Mouse (Mus musculus): Measurements from ENCODE around the gene Ndufs1. TPM values are rescaled to one million over a fixed set of nuclear protein-coding genes. Genes with fewer than 3 reads are reported as not detected.

The Ndufs1 gene
- total and polyA plus RNA-seq, 3 experiments: 85.7 to 302 (median 176) TPM

GRCm38 (mm10) chr1:63115096-63115495 is 61.5 kb downstream of the Ndufs1 start:
- TF ChIP-seq GATA1 (IDR thresholded peaks at IDR 0.05; ENCODE audit: borderline replicate concordance, low read length) (no peak), POLR2AphosphoS5 (IDR thresholded peaks at IDR 0.05; ENCODE audit: insufficient replicate concordance, low read depth, low read length) (no peak), CTCF (IDR thresholded peaks at IDR 0.05; ENCODE audit: low read depth, low read length) (no peak)
- Histone ChIP-seq H3K27me3 (ENCODE audit: insufficient read depth, low read length) (no peaks in the 10 kb centered on the region), H3K9me3 (replicated peaks) (no peaks in the 10 kb centered on the region), H3K4me1 (ENCODE audit: insufficient read depth, low read depth, low read length) (peaks cover 40% of the 10 kb centered on the region), H3K4me3 (ENCODE audit: low read depth, low read length) (peak overlapping the region; percentile 78), H3K36me3 (replicated peaks) (peaks cover 41% of the 10 kb centered on the region)
- DNase-seq (ENCODE audit: low spot score) (no peak), ATAC-seq (ENCODE audit: extremely low read depth, insufficient number of reproducible peaks, low FRiP score, poor library complexity, severe bottlenecking) (no peak)

- H3K27me3 ChIP-seq (ENCODE audit: insufficient read depth, low read length): no peaks in the 10 kb centered on the region
- peaks cover 41% of the 10 kb centered on the region for H3K36me3 ChIP-seq (replicated peaks)
- TF ChIP-seq CTCF (IDR thresholded peaks at IDR 0.05; ENCODE audit: low read depth, low read length): peak; percentile 12; the same call in 1 of the 2 replicates
- no peak for TF ChIP-seq POLR2AphosphoS5 (IDR thresholded peaks at IDR 0.05; ENCODE audit: insufficient replicate concordance, low read depth, low read length)
- no peak for TF ChIP-seq TAL1 (conservative IDR thresholded peaks at IDR 0.05; ENCODE audit: low read depth, low read length)
- peak within 1 kb of the TSS; percentile 78 for H3K4me3 ChIP-seq (ENCODE audit: low read depth, low read length)
- H3K4me1 ChIP-seq (ENCODE audit: insufficient read depth, low read depth, low read length): peaks cover 36% of the 10 kb centered on the region
- DNase-seq (ENCODE audit: low spot score) (peak; percentile 82), ATAC-seq (ENCODE audit: extremely low read depth, insufficient number of reproducible peaks, low FRiP score, poor library complexity, severe bottlenecking) (peak; percentile 86)
- no peaks in the 10 kb centered on the region for H3K9me3 ChIP-seq (replicated peaks)
Measured at GRCm38 (mm10) chr1:63114136-63114781, 62.4 kb downstream of the Ndufs1 start, which contains the start of gene Ino80d. Ino80d (minus strand) TSS chr1:63114667.

GRCm38 (mm10) chr1:63113274-63114135 is 63.1 kb downstream of the Ndufs1 start:
- peak; percentile 74 for DNase-seq (ENCODE audit: low spot score)
- no peak for TF ChIP-seq GATA2 (IDR thresholded peaks at IDR 0.05; ENCODE audit: borderline replicate concordance, low read depth, low read length)
- no peak for TF ChIP-seq POLR2AphosphoS5 (IDR thresholded peaks at IDR 0.05; ENCODE audit: insufficient replicate concordance, low read depth, low read length)
- no peak for ATAC-seq (ENCODE audit: extremely low read depth, insufficient number of reproducible peaks, low FRiP score, poor library complexity, severe bottlenecking)
- no peaks in the 10 kb centered on the region for H3K9me3 ChIP-seq (replicated peaks)
- H3K4me3 ChIP-seq (ENCODE audit: low read depth, low read length): peak overlapping the region; percentile 78
- no peaks in the 10 kb centered on the region for H3K27me3 ChIP-seq (ENCODE audit: insufficient read depth, low read length)
- H3K4me1 ChIP-seq (ENCODE audit: insufficient read depth, low read depth, low read length): peaks cover 40% of the 10 kb centered on the region
- H3K36me3 ChIP-seq (replicated peaks): peaks cover 41% of the 10 kb centered on the region

GRCm38 (mm10) chr1:63112865-63113261 is 63.8 kb downstream of the Ndufs1 start:
- Histone ChIP-seq H3K27me3 (ENCODE audit: insufficient read depth, low read length) (no peaks in the 10 kb centered on the region), H3K36me3 (replicated peaks) (peaks cover 37% of the 10 kb centered on the region), H3K9me3 (replicated peaks) (no peaks in the 10 kb centered on the region), H3K4me3 (ENCODE audit: low read depth, low read length) (peak overlapping the region; percentile 78), H3K4me1 (ENCODE audit: insufficient read depth, low read depth, low read length) (peaks cover 41% of the 10 kb centered on the region)
- TF ChIP-seq GATA2 (IDR thresholded peaks at IDR 0.05; ENCODE audit: borderline replicate concordance, low read depth, low read length) (no peak), POLR2AphosphoS5 (IDR thresholded peaks at IDR 0.05; ENCODE audit: insufficient replicate concordance, low read depth, low read length) (no peak), TAL1 (conservative IDR thresholded peaks at IDR 0.05; ENCODE audit: low read depth, low read length) (no peak)
- DNase-seq (ENCODE audit: low spot score): peak; percentile 47
- peak; percentile 29; the same call in 1 of the 2 replicates for ATAC-seq (ENCODE audit: extremely low read depth, insufficient number of reproducible peaks, low FRiP score, poor library complexity, severe bottlenecking)

GRCm38 (mm10) chr1:63112151-63112864 is 64.3 kb downstream of the Ndufs1 start:
- H3K4me1 ChIP-seq (ENCODE audit: insufficient read depth, low read depth, low read length): peaks cover 44% of the 10 kb centered on the region
- no peak for TF ChIP-seq CTCF (IDR thresholded peaks at IDR 0.05; ENCODE audit: low read depth, low read length)
- TF ChIP-seq POLR2AphosphoS5 (IDR thresholded peaks at IDR 0.05; ENCODE audit: insufficient replicate concordance, low read depth, low read length): no peak
- no peak for TF ChIP-seq GATA1 (IDR thresholded peaks at IDR 0.05; ENCODE audit: borderline replicate concordance, low read length)
- TF ChIP-seq GATA2 (IDR thresholded peaks at IDR 0.05; ENCODE audit: borderline replicate concordance, low read depth, low read length): no peak
- no peak for TF ChIP-seq TAL1 (conservative IDR thresholded peaks at IDR 0.05; ENCODE audit: low read depth, low read length)
- peak overlapping the region; percentile 78 for H3K4me3 ChIP-seq (ENCODE audit: low read depth, low read length)
- H3K36me3 ChIP-seq (replicated peaks): peaks cover 41% of the 10 kb centered on the region
- H3K27me3 ChIP-seq (ENCODE audit: insufficient read depth, low read length): no peaks in the 10 kb centered on the region
- ATAC-seq (ENCODE audit: extremely low read depth, insufficient number of reproducible peaks, low FRiP score, poor library complexity, severe bottlenecking) (no peak), DNase-seq (ENCODE audit: low spot score) (no peak)
- H3K9me3 ChIP-seq (replicated peaks): no peaks in the 10 kb centered on the region

- ATAC-seq (ENCODE audit: extremely low read depth, insufficient number of reproducible peaks, low FRiP score, poor library complexity, severe bottlenecking) (no peak), DNase-seq (ENCODE audit: low spot score) (no peak)
- H3K4me3 ChIP-seq (ENCODE audit: low read depth, low read length): no peak overlapping the region
- peaks cover 39% of the 10 kb centered on the region for H3K4me1 ChIP-seq (ENCODE audit: insufficient read depth, low read depth, low read length)
- no peaks in the 10 kb centered on the region for H3K27me3 ChIP-seq (ENCODE audit: insufficient read depth, low read length)
- peaks cover 43% of the 10 kb centered on the region for H3K36me3 ChIP-seq (replicated peaks)
- TF ChIP-seq GATA2 (IDR thresholded peaks at IDR 0.05; ENCODE audit: borderline replicate concordance, low read depth, low read length) (no peak), TAL1 (conservative IDR thresholded peaks at IDR 0.05; ENCODE audit: low read depth, low read length) (no peak), CTCF (IDR thresholded peaks at IDR 0.05; ENCODE audit: low read depth, low read length) (peak; percentile 59), POLR2AphosphoS5 (IDR thresholded peaks at IDR 0.05; ENCODE audit: insufficient replicate concordance, low read depth, low read length) (no peak)
- no peaks in the 10 kb centered on the region for H3K9me3 ChIP-seq (replicated peaks)
Measured at GRCm38 (mm10) chr1:63110536-63111285, 65.9 kb downstream of the Ndufs1 start.
